Mouse (Mus musculus): ENCODE measurements around the gene Gal3st1. TPM values are rescaled to one million over a fixed set of nuclear protein-coding genes. Genes with fewer than 3 reads are reported as not detected.

The Gal3st1 gene
- polyA plus RNA-seq, 1 experiment from 2014 or later: 0.19 TPM

- no peak for ATAC-seq (replicated peaks; ENCODE audit: insufficient number of reproducible peaks, low FRiP score, low TSS enrichment)
- Histone ChIP-seq H3K27me3 (ENCODE audit: control insufficient read depth, insufficient read depth, low read length) (no peaks in the 10 kb centered on the region), H3K4me1 (ENCODE audit: control insufficient read depth, insufficient read depth, low read length) (no peaks in the 10 kb centered on the region), H3K4me3 (ENCODE audit: low read depth, low read length) (no peak overlapping the region), H3K9ac (ENCODE audit: low read depth, low read length) (no peak overlapping the region), H3K36me3 (ENCODE audit: control insufficient read depth, insufficient read depth, low read length) (no peaks in the 10 kb centered on the region), H3K9me3 (replicated peaks; ENCODE audit: control insufficient read depth, low read length) (no peaks in the 10 kb centered on the region), H3K27ac (ENCODE audit: low read depth, low read length) (no peak overlapping the region), H3K4me2 (no peak overlapping the region)
- WGBS (ENCODE audit: insufficient replicate concordance): 84% methylated on average over 7 of the region's 7 CpGs
These were observed 59.6 kb downstream of the Gal3st1 start for GRCm38 (mm10) chr11:4043081-4043480.

GRCm38 (mm10) chr11:4046526-4046925, 63.1 kb downstream of the Gal3st1 start:
- H3K9me3 ChIP-seq (replicated peaks; ENCODE audit: control insufficient read depth, low read length): peaks cover 4% of the 10 kb centered on the region; the same call in 1 of the 2 replicates
- H3K36me3 ChIP-seq (ENCODE audit: control insufficient read depth, insufficient read depth, low read length): no peaks in the 10 kb centered on the region
- no peaks in the 10 kb centered on the region for H3K27me3 ChIP-seq (ENCODE audit: control insufficient read depth, insufficient read depth, low read length)
- H3K27ac ChIP-seq (ENCODE audit: low read depth, low read length): no peak overlapping the region
- ATAC-seq (replicated peaks; ENCODE audit: insufficient number of reproducible peaks, low FRiP score, low TSS enrichment): no peak
- WGBS (ENCODE audit: insufficient replicate concordance): 69% methylated on average over 5 of the region's 5 CpGs
- no peak overlapping the region for H3K4me2 ChIP-seq
- no peak overlapping the region for H3K9ac ChIP-seq (ENCODE audit: low read depth, low read length)
- H3K4me3 ChIP-seq (ENCODE audit: low read depth, low read length): no peak overlapping the region
- H3K4me1 ChIP-seq (ENCODE audit: control insufficient read depth, insufficient read depth, low read length): no peaks in the 10 kb centered on the region

GRCm38 (mm10) chr11:4047766-4048165, 64.3 kb downstream of the Gal3st1 start:
- Histone ChIP-seq H3K9me3 (replicated peaks; ENCODE audit: control insufficient read depth, low read length) (peaks cover 4% of the 10 kb centered on the region; the same call in 1 of the 2 replicates), H3K27me3 (ENCODE audit: control insufficient read depth, insufficient read depth, low read length) (no peaks in the 10 kb centered on the region), H3K4me3 (ENCODE audit: low read depth, low read length) (no peak overlapping the region), H3K4me2 (no peak overlapping the region), H3K36me3 (ENCODE audit: control insufficient read depth, insufficient read depth, low read length) (no peaks in the 10 kb centered on the region), H3K27ac (ENCODE audit: low read depth, low read length) (no peak overlapping the region), H3K4me1 (ENCODE audit: control insufficient read depth, insufficient read depth, low read length) (no peaks in the 10 kb centered on the region), H3K9ac (ENCODE audit: low read depth, low read length) (no peak overlapping the region)
- 78% methylated on average over 2 of the region's 2 CpGs for WGBS (ENCODE audit: insufficient replicate concordance)
- no peak for ATAC-seq (replicated peaks; ENCODE audit: insufficient number of reproducible peaks, low FRiP score, low TSS enrichment)

- ATAC-seq (replicated peaks; ENCODE audit: insufficient number of reproducible peaks, low FRiP score, low TSS enrichment): no peak
- H3K36me3 ChIP-seq (ENCODE audit: control insufficient read depth, insufficient read depth, low read length): no peaks in the 10 kb centered on the region
- no peak overlapping the region for H3K9ac ChIP-seq (ENCODE audit: low read depth, low read length)
- no peak overlapping the region for H3K4me2 ChIP-seq
- H3K27ac ChIP-seq (ENCODE audit: low read depth, low read length): no peak overlapping the region
- H3K27me3 ChIP-seq (ENCODE audit: control insufficient read depth, insufficient read depth, low read length): no peaks in the 10 kb centered on the region
- peaks cover 4% of the 10 kb centered on the region; the same call in 1 of the 2 replicates for H3K9me3 ChIP-seq (replicated peaks; ENCODE audit: control insufficient read depth, low read length)
- WGBS (ENCODE audit: insufficient replicate concordance): 83% methylated on average over 6 of the region's 6 CpGs
- no peak overlapping the region for H3K4me3 ChIP-seq (ENCODE audit: low read depth, low read length)
- H3K4me1 ChIP-seq (ENCODE audit: control insufficient read depth, insufficient read depth, low read length): no peaks in the 10 kb centered on the region
These were observed 65.0 kb downstream of the Gal3st1 start for GRCm38 (mm10) chr11:4048438-4048837.

Other genes starting within 250 kb of the Gal3st1 start
- gene Osbp2, start 119.7 kb upstream of the Gal3st1 start, polyA plus RNA-seq (2014; fragmentation: Nextera tagmentation; extraction: Ambion mirVana): 0.13 and 0.23 TPM in 2 replicates
- not detected in 2 replicates for gene 4921536K21Rik, start 88.5 kb upstream of the Gal3st1 start, polyA plus RNA-seq (2014; fragmentation: Nextera tagmentation; extraction: Ambion mirVana)
- gene Dusp18, start 88.4 kb upstream of the Gal3st1 start, polyA plus RNA-seq (2014; fragmentation: Nextera tagmentation; extraction: Ambion mirVana): 11.9 and 12.2 TPM in 2 replicates
- gene Slc35e4, start 69.0 kb upstream of the Gal3st1 start, polyA plus RNA-seq (2014; fragmentation: Nextera tagmentation; extraction: Ambion mirVana): 2.9 and 3.0 TPM in 2 replicates
- 71.2 and 72.5 TPM in 2 replicates for gene Tcn2, start 51.5 kb upstream of the Gal3st1 start, polyA plus RNA-seq (2014; fragmentation: Nextera tagmentation; extraction: Ambion mirVana)
- gene Pes1, start 19.7 kb upstream of the Gal3st1 start, polyA plus RNA-seq (2014; fragmentation: Nextera tagmentation; extraction: Ambion mirVana): 48.2 and 51.5 TPM in 2 replicates
- 0.17 and 0.18 TPM in 2 replicates for gene 4930556J24Rik, start 6.9 kb upstream of the Gal3st1 start, polyA plus RNA-seq (2014; fragmentation: Nextera tagmentation; extraction: Ambion mirVana)
- gene Sec14l4, start 47.8 kb downstream of the Gal3st1 start, polyA plus RNA-seq (2014; fragmentation: Nextera tagmentation; extraction: Ambion mirVana): not detected in 2 replicates
- gene Sec14l3, start 81.2 kb downstream of the Gal3st1 start, polyA plus RNA-seq (2014; fragmentation: Nextera tagmentation; extraction: Ambion mirVana): not detected in 2 replicates
- gene Mtfp1, start 111.8 kb downstream of the Gal3st1 start, polyA plus RNA-seq (2014; fragmentation: Nextera tagmentation; extraction: Ambion mirVana): 20.8 and 21.0 TPM in 2 replicates
- 0.93 and 1.1 TPM in 2 replicates for gene Sec14l2, start 139.8 kb downstream of the Gal3st1 start, polyA plus RNA-seq (2014; fragmentation: Nextera tagmentation; extraction: Ambion mirVana)
- 13.7 and 15.3 TPM in 2 replicates for gene Rnf215, start 151.6 kb downstream of the Gal3st1 start, polyA plus RNA-seq (2014; fragmentation: Nextera tagmentation; extraction: Ambion mirVana)
- gene Ccdc157, start 176.7 kb downstream of the Gal3st1 start, polyA plus RNA-seq (2014; fragmentation: Nextera tagmentation; extraction: Ambion mirVana): 2.2 and 2.6 TPM in 2 replicates
- 44.7 and 47.9 TPM in 2 replicates for gene Sf3a1, start 176.7 kb downstream of the Gal3st1 start, polyA plus RNA-seq (2014; fragmentation: Nextera tagmentation; extraction: Ambion mirVana)
- 8.5 and 10.1 TPM in 2 replicates for gene Tbc1d10a, start 203.2 kb downstream of the Gal3st1 start, polyA plus RNA-seq (2014; fragmentation: Nextera tagmentation; extraction: Ambion mirVana)
- gene Castor1, start 234.6 kb downstream of the Gal3st1 start, polyA plus RNA-seq (2014; fragmentation: Nextera tagmentation; extraction: Ambion mirVana): 2.2 and 2.5 TPM in 2 replicates